Mouse (Mus musculus) megakaryocyte, embryonic 14.5 days (primary cell): ENCODE results near the gene Cntnap1.

Experiments
- FLI1 ChIP-seq: IDR thresholded peaks from 2 replicates; pipeline ENCODE4 v1.6.1; 2012; ENCODE audit warnings: low read length, inconsistent platforms, mixed read lengths
- GATA1 ChIP-seq: IDR thresholded peaks from 3 replicates; pipeline ENCODE4 v1.6.1; 2012; ENCODE audit warnings: mixed read lengths, low read length, inconsistent platforms, borderline replicate concordance

DNA sequence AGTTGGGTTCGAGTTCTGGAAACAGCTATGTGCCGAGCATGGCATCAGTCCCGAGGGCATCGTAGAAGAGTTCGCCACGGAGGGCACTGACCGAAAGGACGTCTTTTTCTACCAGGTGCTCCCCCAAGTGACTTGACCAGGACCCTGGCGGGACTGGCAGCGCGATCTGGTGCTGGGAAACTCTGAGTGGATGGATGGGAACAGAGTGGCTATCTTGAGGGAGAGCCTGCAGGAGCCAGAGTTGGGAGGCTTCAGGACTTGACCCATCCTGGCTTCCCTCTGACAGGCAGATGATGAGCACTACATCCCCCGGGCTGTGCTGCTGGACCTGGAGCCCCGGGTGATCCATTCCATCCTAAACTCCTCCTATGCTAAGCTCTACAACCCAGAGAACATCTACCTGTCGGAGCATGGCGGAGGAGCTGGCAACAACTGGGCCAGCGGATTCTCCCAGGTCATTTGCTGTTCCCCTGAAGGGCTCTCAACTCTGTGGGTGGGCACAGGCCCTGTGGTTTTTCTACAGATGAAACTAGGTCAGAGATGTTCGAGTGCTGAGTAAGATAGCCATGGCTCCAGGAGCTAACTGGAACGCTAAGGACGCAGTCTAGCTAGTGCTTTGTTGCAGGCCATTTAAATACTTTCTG lies 49.7 kb upstream of the Cntnap1 start:
- no peak for TF ChIP-seq GATA1
- no peak for TF ChIP-seq FLI1
